Mouse (Mus musculus) heart, adult 18-20 months (tissue): Measurements from ENCODE around the gene Tspan1. TPM values are rescaled to one million over a fixed set of nuclear protein-coding genes. Genes with fewer than 3 reads are reported as not detected.

Experiments used
- DNase-seq, 2 experiments: peaks; one replicate each; pipeline ENCODE4 v3.0.0; 2021 to 2022; ENCODE audit warnings: mixed read lengths in 1 of 2
- total RNA-seq, 2 experiments: library from RNA; stranded (reverse); gene quantifications; 2 replicates each; pipeline ENCODE4 v1.2.3; 2021

The Tspan1 gene
- total RNA-seq, 2 experiments from 2014 or later: 1.3 TPM; not detected in 1

DNA sequence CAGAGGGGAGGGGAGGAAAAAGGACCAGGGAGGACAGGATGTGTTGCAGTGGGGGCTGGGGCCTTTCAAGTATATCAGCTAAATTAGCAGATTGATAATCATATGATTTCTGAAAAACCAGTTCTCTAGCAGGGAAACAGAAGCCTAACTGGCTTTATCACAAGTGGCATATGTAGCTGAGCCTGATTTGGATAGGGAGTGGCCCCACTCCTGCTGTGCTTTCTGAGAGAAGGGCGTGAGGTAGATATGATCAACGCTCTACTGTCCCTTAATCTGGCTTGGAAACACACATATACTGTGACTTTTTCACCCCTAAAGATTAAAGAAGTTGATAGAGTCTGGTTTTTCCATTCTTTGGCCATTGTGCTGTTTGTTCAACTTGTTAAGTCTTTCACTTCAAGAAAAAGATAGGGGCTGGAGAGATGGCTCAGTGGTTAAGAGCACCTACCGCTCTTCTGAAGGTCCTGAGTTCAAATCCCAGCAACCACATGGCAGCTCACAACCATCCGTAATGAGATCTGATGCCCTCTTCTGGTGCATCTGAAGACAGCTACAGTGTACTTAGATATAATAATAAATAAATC lies 41.5 kb downstream of the Tspan1 start:
- no peak for DNase-seq

- peak; percentile 86 to 90 for DNase-seq
Measured at GRCm38 (mm10) chr4:116123602-116124519, 43.5 kb downstream of the Tspan1 start, which contains the start of the genes Rad54l and Pomgnt1. TSS of gene Rad54l (minus strand) at chr4:116123690. TSS of gene Pomgnt1 (plus strand) at chr4:116123840.

GRCm38 (mm10) chr4:116122762-116123161 lies 44.6 kb downstream of the Tspan1 start:
- no peak for DNase-seq

Other genes with a start within 250 kb of the Tspan1 start
- gene Dmbx1, start 227.7 kb downstream of the Tspan1 start, total RNA-seq: not detected
- 1 to 10 TPM in 1 of 2 experiments, not detected in 1; 1.0 TPM for gene Faah, start 149.7 kb downstream of the Tspan1 start, total RNA-seq
- gene Nsun4, start 113.7 kb downstream of the Tspan1 start, total RNA-seq: 10 to 100 TPM; 29.1 to 29.5 TPM
- 1,000 to 10,000 TPM; 1,939 to 2,067 TPM for gene Uqcrh, start 92.5 kb downstream of the Tspan1 start, total RNA-seq
- gene Lrrc41, start 92.3 kb downstream of the Tspan1 start, total RNA-seq: 10 to 100 TPM; 25.3 to 26.2 TPM
- under 1 TPM; 0.10 to 0.26 TPM for gene Rad54l, start 43.9 kb downstream of the Tspan1 start, total RNA-seq
- gene Pomgnt1, start 43.8 kb downstream of the Tspan1 start, total RNA-seq: 10 to 100 TPM; 56.8 to 57.5 TPM
- 1 to 10 TPM; 4.6 to 5.0 TPM for gene Lurap1, start 16.3 kb downstream of the Tspan1 start, total RNA-seq
- not detected for gene 1700042G07Rik, start 5.8 kb upstream of the Tspan1 start, total RNA-seq
- not detected for gene Gm49337, start 5.8 kb upstream of the Tspan1 start, total RNA-seq
- 1 to 10 TPM; 7.8 to 9.3 TPM for gene Pik3r3, start 54.0 kb upstream of the Tspan1 start, total RNA-seq